Mouse (Mus musculus) MEL (cell line): ENCODE results near the gene Pxmp4. TPM values are rescaled to one million over a fixed set of nuclear protein-coding genes. Genes with fewer than 3 reads are reported as not detected.

Source experiments
- DNase-seq: peaks from one replicate; pipeline ENCODE4 v3.0.0; 2011; ENCODE audit warnings: low read depth, low spot score
- H3K27ac ChIP-seq: 2 replicates; pipeline ENCODE4 v1.5.1; 2012; ENCODE audit warnings: low read depth, mild to moderate bottlenecking, control low read depth, low read length, moderate library complexity; ENCODE audit not compliant: control insufficient read depth
- H3K27me3 ChIP-seq, 2 experiments: fragments of 150-350 bp in 1 of 2; sonication (generic) in 1 of 2; 2 replicates each; pipeline ENCODE4 v1.6.1; 2012; ENCODE audit warnings: low read length in 2 of 2, mild to moderate bottlenecking in 2 of 2, improper control_type of control experiment in 1 of 2, moderate library complexity in 1 of 2; ENCODE audit not compliant: insufficient read depth in 2 of 2, control insufficient read depth in 1 of 2
- H3K36me3 ChIP-seq, 2 experiments: 2 replicates each; pipeline ENCODE4 v1.6.1; 2012 to 2014; ENCODE audit warnings: low read length in 2 of 2, improper control_type of control experiment in 1 of 2, inconsistent platforms in 1 of 2, mild to moderate bottlenecking in 1 of 2; ENCODE audit not compliant: insufficient read depth in 2 of 2, control insufficient read depth in 1 of 2
- H3K4me1 ChIP-seq, 2 experiments: fragments of 150-350 bp in 1 of 2; sonication (generic) in 1 of 2; 2 replicates each; pipeline ENCODE4 v1.6.1; 2012; ENCODE audit warnings: low read length in 2 of 2, improper control_type of control experiment in 1 of 2, mild to moderate bottlenecking in 1 of 2; ENCODE audit not compliant: insufficient read depth in 2 of 2, control insufficient read depth in 1 of 2
- H3K4me3 ChIP-seq, 2 experiments: fragments of 150-350 bp in 1 of 2; sonication (generic) in 1 of 2; 2 replicates each; pipeline ENCODE4 v1.5.1; 2012; ENCODE audit warnings: low read depth in 2 of 2, low read length in 2 of 2, mild to moderate bottlenecking in 2 of 2, moderate library complexity in 2 of 2, control low read depth in 1 of 2, improper control_type of control experiment in 1 of 2; ENCODE audit not compliant: control insufficient read depth in 1 of 2, insufficient read depth in 1 of 2
- H3K79me2 ChIP-seq: 2 replicates; pipeline ENCODE4 v1.6.1; 2012; ENCODE audit warnings: mild to moderate bottlenecking, low read length, moderate library complexity; ENCODE audit not compliant: control insufficient read depth, poor library complexity, insufficient read depth
- H3K9ac ChIP-seq: 2 replicates; pipeline ENCODE4 v1.6.1; 2012; ENCODE audit warnings: low read depth, mild to moderate bottlenecking, control low read depth, low read length, moderate library complexity; ENCODE audit not compliant: control insufficient read depth, poor library complexity, severe bottlenecking
- H3K9me3 ChIP-seq: fragments of 150-350 bp; sonication (generic); replicated peaks from 2 replicates; pipeline ENCODE4 v1.6.1; 2012; ENCODE audit warnings: mild to moderate bottlenecking, low read length, improper control_type of control experiment, moderate library complexity; ENCODE audit not compliant: insufficient read depth
- CHD1 ChIP-seq: IDR thresholded peaks from 2 replicates; pipeline ENCODE4 v1.6.1; 2012; ENCODE audit warnings: low read depth, mild to moderate bottlenecking, inconsistent platforms, low read length, improper control_type of control experiment
- CHD2 ChIP-seq: IDR thresholded peaks from 2 replicates; pipeline ENCODE4 v1.6.1; 2011; ENCODE audit warnings: low read length, improper control_type of control experiment
- CTCF ChIP-seq, 3 experiments: IDR thresholded peaks in 2 of 3; conservative IDR thresholded peaks in 1 of 3; 2 replicates each; pipeline ENCODE4 v1.5.1; 2011 to 2012; ENCODE audit warnings: low read length in 3 of 3, low read depth in 2 of 3, mild to moderate bottlenecking in 2 of 3, improper control_type of control experiment in 1 of 3, inconsistent platforms in 1 of 3, mixed read lengths in 1 of 3, moderate library complexity in 1 of 3; ENCODE audit not compliant: control insufficient read depth in 1 of 3, insufficient read depth in 1 of 3, poor library complexity in 1 of 3, severe bottlenecking in 1 of 3
- E2F4 ChIP-seq: IDR thresholded peaks from 2 replicates; pipeline ENCODE4 v1.6.1; 2011; ENCODE audit warnings: low read depth, low read length, improper control_type of control experiment, borderline replicate concordance
- ELF1 ChIP-seq: IDR thresholded peaks from 2 replicates; pipeline ENCODE4 v1.6.1; 2014; ENCODE audit warnings: low read depth, mild to moderate bottlenecking, inconsistent platforms, low read length, improper control_type of control experiment, moderate library complexity
- EP300 ChIP-seq, 2 experiments: IDR thresholded peaks; 2 replicates each; pipeline ENCODE4 v1.6.1; 2011; ENCODE audit warnings: improper control_type of control experiment in 2 of 2, low read length in 2 of 2, low read depth in 1 of 2, mild to moderate bottlenecking in 1 of 2
- ETS1 ChIP-seq: IDR thresholded peaks from 2 replicates; pipeline ENCODE4 v1.6.1; 2012; ENCODE audit warnings: low read depth, mild to moderate bottlenecking, inconsistent platforms, low read length, improper control_type of control experiment, moderate library complexity
- GABPA ChIP-seq: IDR thresholded peaks from 2 replicates; pipeline ENCODE4 v1.6.1; 2012; ENCODE audit warnings: low read depth, mild to moderate bottlenecking, inconsistent platforms, low read length, improper control_type of control experiment, moderate library complexity
- GATA1 ChIP-seq: IDR thresholded peaks from 2 replicates; pipeline ENCODE4 v1.6.1; 2011; ENCODE audit warnings: low read depth, low read length, improper control_type of control experiment
- HCFC1 ChIP-seq: IDR thresholded peaks from 2 replicates; pipeline ENCODE4 v1.6.1; 2012; ENCODE audit warnings: low read depth, mild to moderate bottlenecking, inconsistent platforms, low read length, improper control_type of control experiment, moderate library complexity
- JUND ChIP-seq: IDR thresholded peaks from 2 replicates; pipeline ENCODE4 v1.6.1; 2011; ENCODE audit warnings: low read depth, mild to moderate bottlenecking, improper control_type of control experiment, low read length
- KAT2A ChIP-seq: conservative IDR thresholded peaks from 2 replicates; pipeline ENCODE4 v1.6.1; 2012; ENCODE audit warnings: low read depth, low read length, improper control_type of control experiment, inconsistent platforms
- MAX ChIP-seq: IDR thresholded peaks from 2 replicates; pipeline ENCODE4 v1.6.1; 2011; ENCODE audit warnings: low read length, improper control_type of control experiment
- MEF2A ChIP-seq: IDR thresholded peaks from 2 replicates; pipeline ENCODE4 v1.6.1; 2014; ENCODE audit warnings: low read depth, mild to moderate bottlenecking, inconsistent platforms, low read length, improper control_type of control experiment; ENCODE audit not compliant: poor library complexity, insufficient replicate concordance, severe bottlenecking; ENCODE audit errors: extremely low read depth
- NRF1 ChIP-seq: IDR thresholded peaks from 2 replicates; pipeline ENCODE4 v1.6.1; 2014; ENCODE audit warnings: low read depth, mild to moderate bottlenecking, inconsistent platforms, low read length, improper control_type of control experiment, moderate library complexity; ENCODE audit not compliant: poor library complexity, insufficient read depth, severe bottlenecking
- POLR2A ChIP-seq, 2 experiments: IDR thresholded peaks; 2 replicates each; pipeline ENCODE4 v1.6.1; 2011 to 2012; ENCODE audit warnings: low read length in 2 of 2, mild to moderate bottlenecking in 2 of 2, control low read depth in 1 of 2, improper control_type of control experiment in 1 of 2, low read depth in 1 of 2, moderate library complexity in 1 of 2; ENCODE audit not compliant: control insufficient read depth in 1 of 2, insufficient read depth in 1 of 2, poor library complexity in 1 of 2
- POLR2AphosphoS5 ChIP-seq: IDR thresholded peaks from 2 replicates; pipeline ENCODE4 v1.6.1; 2012; ENCODE audit warnings: low read depth, borderline replicate concordance, mild to moderate bottlenecking, inconsistent platforms, low read length, moderate library complexity, mixed read lengths
- RAD21 ChIP-seq: IDR thresholded peaks from 2 replicates; pipeline ENCODE4 v1.6.1; 2011; ENCODE audit warnings: mild to moderate bottlenecking, low read depth, low read length, improper control_type of control experiment
- RCOR1 ChIP-seq: IDR thresholded peaks from 2 replicates; pipeline ENCODE4 v1.6.1; 2012; ENCODE audit warnings: low read depth, mild to moderate bottlenecking, inconsistent platforms, low read length, improper control_type of control experiment
- SMC3 ChIP-seq: IDR thresholded peaks from 2 replicates; pipeline ENCODE4 v1.6.1; 2011; ENCODE audit warnings: low read depth, low read length, improper control_type of control experiment
- TCF12 ChIP-seq: IDR thresholded peaks from 2 replicates; pipeline ENCODE4 v1.6.1; 2014; ENCODE audit warnings: low read depth, mild to moderate bottlenecking, inconsistent platforms, low read length, improper control_type of control experiment, moderate library complexity
- UBTF ChIP-seq: IDR thresholded peaks from 2 replicates; pipeline ENCODE4 v1.6.1; 2012; ENCODE audit warnings: low read depth, mild to moderate bottlenecking, inconsistent platforms, low read length, improper control_type of control experiment, moderate library complexity, borderline replicate concordance; ENCODE audit not compliant: insufficient read depth
- USF2 ChIP-seq, 2 experiments: IDR thresholded peaks; 2 replicates each; pipeline ENCODE4 v1.6.1; 2011 to 2012; ENCODE audit warnings: improper control_type of control experiment in 2 of 2, low read length in 2 of 2, borderline replicate concordance in 1 of 2, inconsistent platforms in 1 of 2, low read depth in 1 of 2, mild to moderate bottlenecking in 1 of 2; ENCODE audit not compliant: insufficient read depth in 1 of 2
- ZC3H11A ChIP-seq: IDR thresholded peaks from 2 replicates; pipeline ENCODE4 v1.6.1; 2012; ENCODE audit warnings: low read depth, mild to moderate bottlenecking, inconsistent platforms, low read length, improper control_type of control experiment
- ZMIZ1 ChIP-seq: IDR thresholded peaks from 2 replicates; pipeline ENCODE4 v1.6.1; 2012; ENCODE audit warnings: low read depth, mild to moderate bottlenecking, inconsistent platforms, low read length, improper control_type of control experiment, moderate library complexity
- ZNF384 ChIP-seq: IDR thresholded peaks from 2 replicates; pipeline ENCODE4 v1.6.1; 2012; ENCODE audit warnings: low read depth, mild to moderate bottlenecking, inconsistent platforms, low read length, improper control_type of control experiment
- polyA plus RNA-seq, 2 experiments: library from polyadenylated mRNA; stranded (reverse) in 1 of 2; unstranded in 1 of 2; fragments of >175 nt in 1 of 2; fragments of >200 nt in 1 of 2; gene quantifications; 2 replicates each; pipeline versions ENCODE4 v1.2.1 to v1.2.4; 2012; ENCODE audit warnings: low replicate concordance in 2 of 2, low read depth in 1 of 2; ENCODE audit not compliant: insufficient read length in 2 of 2, insufficient read depth in 1 of 2, missing spikeins in 1 of 2
- total RNA-seq: library from RNA; depleted of rRNA; stranded (reverse); fragments of 300-350 nt; gene quantifications from 2 replicates; pipeline ENCODE4 v1.2.3, GENCODE M21; 2012

The Pxmp4 gene
- total and polyA plus RNA-seq, 3 experiments: 5.9 to 12.2 TPM; not detected in 1

- H3K9me3 ChIP-seq: no peaks in the 10 kb centered on the region
- H3K36me3 ChIP-seq: no peaks in the 10 kb centered on the region
- no peak overlapping the region for H3K9ac ChIP-seq
- no peak overlapping the region for H3K4me3 ChIP-seq
- no peaks in the 10 kb centered on the region for H3K79me2 ChIP-seq
- H3K27me3 ChIP-seq: no peaks in the 10 kb centered on the region
- no peak overlapping the region for H3K27ac ChIP-seq
- no peaks in the 10 kb centered on the region for H3K4me1 ChIP-seq
- no peak for DNase-seq
- no peak for TF ChIP-seq ETS1
- no peak for TF ChIP-seq KAT2A
- TF ChIP-seq, all 39 proteins: peak for 0
These were observed 6.1 kb downstream of the Pxmp4 start for GRCm38 (mm10) chr2:154597399-154597798.

- Histone ChIP-seq H3K27ac (no peak overlapping the region), H3K79me2 (no peaks in the 10 kb centered on the region), H3K9ac (no peak overlapping the region), H3K36me3 (no peaks in the 10 kb centered on the region), H3K27me3 (no peaks in the 10 kb centered on the region), H3K4me3 (no peak overlapping the region), H3K9me3 (no peaks in the 10 kb centered on the region), H3K4me1 (0 out of 4 replicates have a peak, but pooled peaks cover 0 to 4% of the 10 kb centered on the region in 2 experiments)
- no peak for DNase-seq
- no peak for TF ChIP-seq JUND
- TF ChIP-seq TCF12: no peak
- TF ChIP-seq MEF2A: no peak
- no peak for TF ChIP-seq ZMIZ1
- no peak for TF ChIP-seq RCOR1
- TF ChIP-seq SMC3: no peak
- TF ChIP-seq GATA1: no peak
- TF ChIP-seq HCFC1: no peak
- TF ChIP-seq UBTF: no peak
- no peak for TF ChIP-seq E2F4
These were observed 7.7 kb downstream of the Pxmp4 start for GRCm38 (mm10) chr2:154595775-154596174.

- H3K27ac ChIP-seq: no peak overlapping the region
- H3K9me3 ChIP-seq: no peaks in the 10 kb centered on the region
- 0 out of 4 replicates have a peak, but pooled peaks cover 0 to 7% of the 10 kb centered on the region in 2 experiments for H3K4me1 ChIP-seq
- peak; percentile 53 for DNase-seq
- no peak overlapping the region for H3K4me3 ChIP-seq
- H3K79me2 ChIP-seq: no peaks in the 10 kb centered on the region
- H3K27me3 ChIP-seq: no peaks in the 10 kb centered on the region
- no peaks in the 10 kb centered on the region for H3K36me3 ChIP-seq
- H3K9ac ChIP-seq: no peak overlapping the region
- TF ChIP-seq ELF1 (no peak), NRF1 (no peak), EP300 (IDR thresholded peaks at IDR 0.05; ENCODE audit: low read depth in 1 of 2, low read length in 2 of 2) (no peak), MAX (no peak), RAD21 (peak; percentile 22), SMC3 (peak; percentile 38; the same call in 1 of the 2 replicates), GABPA (no peak), ETS1 (no peak), CHD2 (no peak), POLR2A (IDR thresholded peaks at IDR 0.05; ENCODE audit: control insufficient read depth in 1 of 2, insufficient read depth in 1 of 2, low read depth in 1 of 2, low read length in 2 of 2, poor library complexity in 1 of 2) (no peak), JUND (no peak), HCFC1 (no peak), CHD1 (no peak), ZC3H11A (no peak), USF2 (IDR thresholded peaks at IDR 0.05; ENCODE audit: borderline replicate concordance in 1 of 2, insufficient read depth in 1 of 2, low read depth in 1 of 2, low read length in 2 of 2) (no peak), ZNF384 (no peak), POLR2AphosphoS5 (no peak), CTCF (IDR thresholded peaks at IDR 0.05 in 2 of 3, conservative IDR thresholded peaks at IDR 0.05 in 1 of 3; ENCODE audit: control insufficient read depth in 1 of 3, insufficient read depth in 1 of 3, low read depth in 2 of 3, low read length in 3 of 3, poor library complexity in 1 of 3, severe bottlenecking in 1 of 3) (peak; percentile 42 to 49 (median 46); a peak in 4 of 6 replicates)
These were observed 10.5 kb downstream of the Pxmp4 start for GRCm38 (mm10) chr2:154593025-154593424.
